Mouse (Mus musculus) hindbrain, embryonic 15.5 days (tissue): ENCODE data around the gene Olfr625-ps1. TPM values are rescaled to one million over a fixed set of nuclear protein-coding genes. Genes with fewer than 3 reads are reported as not detected.
A peak's percentile ranks its signal among the peaks of the same experiment; 100 is the strongest.
"Not testable (repeated sequence)": the region's sequence is repeated elsewhere in the genome, so short reads cannot be mapped to it uniquely, and the experiment has no call there.

ENCODE experiments used
- ATAC-seq: fragments of 200-750 bp; cut with Nextera tagmentation; 2 replicates; pipeline ENCODE4 v1.8.0; 2017; ENCODE audit warnings: low read depth, moderate number of reproducible peaks, moderate TSS enrichment; ENCODE audit not compliant: low FRiP score
- H3K27ac ChIP-seq: fragments of 300-500 bp; sonication (generic); replicated peaks from 2 replicates; pipeline ENCODE4 v1.5.1; 2015; ENCODE audit warnings: mild to moderate bottlenecking, inconsistent platforms
- H3K27me3 ChIP-seq: fragments of 300-500 bp; sonication (generic); 2 replicates; pipeline ENCODE4 v1.6.1; 2015; ENCODE audit warnings: control low read depth, inconsistent platforms
- H3K36me3 ChIP-seq: fragments of 300-500 bp; sonication (generic); 2 replicates; pipeline ENCODE4 v1.6.1; 2015; ENCODE audit warnings: control low read depth, inconsistent platforms
- H3K4me1 ChIP-seq: fragments of 300-500 bp; sonication (generic); replicated peaks from 2 replicates; pipeline ENCODE4 v1.6.1; 2015; ENCODE audit warnings: control low read depth, inconsistent platforms
- H3K4me2 ChIP-seq: fragments of 300-500 bp; sonication (generic); 2 replicates; pipeline ENCODE4 v1.6.1; 2015; ENCODE audit warnings: moderate library complexity, mild to moderate bottlenecking, inconsistent platforms
- H3K4me3 ChIP-seq: fragments of 300-500 bp; sonication (generic); 2 replicates; pipeline ENCODE4 v1.5.1; 2015; ENCODE audit warnings: mild to moderate bottlenecking, inconsistent platforms
- H3K9ac ChIP-seq: fragments of 300-500 bp; sonication (generic); 2 replicates; pipeline ENCODE4 v1.6.1; 2015; ENCODE audit warnings: inconsistent platforms
- H3K9me3 ChIP-seq: fragments of 300-500 bp; sonication (generic); 2 replicates; pipeline ENCODE4 v1.6.1; 2016; ENCODE audit warnings: control low read depth, inconsistent platforms
- WGBS: fragments of 180-500 bp; shearing (Covaris S2); methylation state at CpG from one replicate; pipeline ENCODE4 v1.1.7; 2015; 5-methylcytosine and 5-hydroxymethylcytosine counted together
- polyA plus RNA-seq: library from polyadenylated mRNA; unstranded; fragments of >200 nt; fragmentation: Nextera tagmentation; extraction: Ambion mirVana; gene quantifications from 2 replicates; pipeline ENCODE4 v1.2.1, GENCODE M21; 2015

Olfr625-ps1 gene
- not detected in 2 replicates for polyA plus RNA-seq

DNA sequence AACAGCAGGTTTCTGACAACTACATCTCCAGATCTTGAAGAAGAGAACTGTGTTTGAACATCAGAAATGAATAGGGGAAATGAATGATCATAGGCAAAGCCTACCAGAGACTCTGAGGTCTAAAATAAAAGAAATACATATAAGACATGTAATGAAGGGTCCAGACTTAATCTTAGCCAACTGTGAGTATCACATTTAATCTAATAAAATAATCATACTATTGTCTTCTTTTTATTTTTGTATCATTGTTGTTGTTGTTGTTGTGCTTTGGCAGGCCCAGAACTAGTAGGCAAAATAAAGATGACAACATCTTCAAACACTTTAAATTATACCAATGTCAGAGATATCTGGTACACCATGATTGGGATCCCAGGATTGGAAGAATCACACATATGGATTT, at the start of gene Olfr625-ps1:
Gene Olfr625-ps1 (plus strand): TSS at position 301 of the 400 bp plus-strand sequence.
- ATAC-seq: no peak
- no peak within 1 kb of the TSS for H3K4me3 ChIP-seq
- H3K9me3 ChIP-seq: no peaks in the 10 kb centered on the region
- H3K36me3 ChIP-seq: no peaks in the 10 kb centered on the region
- no peak within 1 kb of the TSS for H3K4me2 ChIP-seq
- no peaks in the 10 kb centered on the region for H3K4me1 ChIP-seq
- H3K27ac ChIP-seq: no peak within 1 kb of the TSS
- H3K9ac ChIP-seq: no peak within 1 kb of the TSS
- H3K27me3 ChIP-seq: no peaks in the 10 kb centered on the region

DNA sequence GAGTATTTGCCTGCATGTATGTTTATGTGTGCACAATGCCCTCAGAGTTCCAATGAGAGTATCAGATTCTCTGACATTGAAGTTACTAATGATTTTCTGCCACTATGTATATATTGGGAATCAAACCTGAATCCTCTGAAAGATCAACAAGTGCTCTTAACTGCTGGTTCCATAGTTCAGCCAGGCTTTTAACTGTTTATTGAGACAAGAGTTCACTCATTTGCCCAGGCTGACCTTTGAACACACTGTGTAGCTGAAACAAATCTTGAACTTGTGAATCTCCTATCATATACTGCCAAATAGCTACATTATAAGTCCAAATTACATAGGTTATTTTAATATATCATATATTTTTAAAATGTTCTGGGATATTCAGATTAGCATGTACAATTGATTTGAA, 45.7 kb upstream of the Olfr625-ps1 start:
- H3K27ac ChIP-seq: no peak overlapping the region
- H3K4me1 ChIP-seq: no peaks in the 10 kb centered on the region
- H3K4me3 ChIP-seq: no peak overlapping the region
- H3K9me3 ChIP-seq: no peaks in the 10 kb centered on the region
- H3K4me2 ChIP-seq: no peak overlapping the region
- no peaks in the 10 kb centered on the region for H3K27me3 ChIP-seq
- ATAC-seq: no peak
- no peak overlapping the region for H3K9ac ChIP-seq
- H3K36me3 ChIP-seq: no peaks in the 10 kb centered on the region

GRCm38 (mm10) chr7:103642602-103643001, 39.9 kb upstream of the Olfr625-ps1 start, which contains the start of gene Olfr622:
Gene Olfr622, minus strand, starts transcription at chr7:103642702.
- H3K4me3 ChIP-seq: no peak within 1 kb of the TSS
- no peaks in the 10 kb centered on the region for H3K4me1 ChIP-seq
- no peaks in the 10 kb centered on the region for H3K9me3 ChIP-seq
- no peak within 1 kb of the TSS for H3K9ac ChIP-seq
- 85% methylated on average over 1 of the region's 1 CpGs for WGBS
- no peak for ATAC-seq
- no peaks in the 10 kb centered on the region for H3K27me3 ChIP-seq
- no peak within 1 kb of the TSS for H3K4me2 ChIP-seq
- H3K27ac ChIP-seq: no peak within 1 kb of the TSS
- no peaks in the 10 kb centered on the region for H3K36me3 ChIP-seq

GRCm38 (mm10) chr7:103644070-103644469, 38.5 kb upstream of the Olfr625-ps1 start:
- ATAC-seq: no peak
- Histone ChIP-seq H3K4me3 (no peak overlapping the region), H3K9ac (no peak overlapping the region), H3K9me3 (no peaks in the 10 kb centered on the region), H3K27me3 (no peaks in the 10 kb centered on the region), H3K4me1 (no peaks in the 10 kb centered on the region), H3K4me2 (no peak overlapping the region), H3K36me3 (no peaks in the 10 kb centered on the region), H3K27ac (no peak overlapping the region)
- 90% methylated on average over 4 of the region's 4 CpGs for WGBS

- H3K9me3 ChIP-seq: no peaks in the 10 kb centered on the region
- no peak within 1 kb of the TSS for H3K9ac ChIP-seq
- no peaks in the 10 kb centered on the region for H3K27me3 ChIP-seq
- H3K27ac ChIP-seq: no peak within 1 kb of the TSS
- no peaks in the 10 kb centered on the region for H3K4me1 ChIP-seq
- H3K36me3 ChIP-seq: no peaks in the 10 kb centered on the region
- H3K4me3 ChIP-seq: no peak within 1 kb of the TSS
- H3K4me2 ChIP-seq: no peak within 1 kb of the TSS
- ATAC-seq: no peak
These were observed 18.9 kb upstream of the Olfr625-ps1 start, which contains the start of gene Olfr623 for GRCm38 (mm10) chr7:103663598-103663997. Gene Olfr623, minus strand, starts transcription at chr7:103663698.

DNA sequence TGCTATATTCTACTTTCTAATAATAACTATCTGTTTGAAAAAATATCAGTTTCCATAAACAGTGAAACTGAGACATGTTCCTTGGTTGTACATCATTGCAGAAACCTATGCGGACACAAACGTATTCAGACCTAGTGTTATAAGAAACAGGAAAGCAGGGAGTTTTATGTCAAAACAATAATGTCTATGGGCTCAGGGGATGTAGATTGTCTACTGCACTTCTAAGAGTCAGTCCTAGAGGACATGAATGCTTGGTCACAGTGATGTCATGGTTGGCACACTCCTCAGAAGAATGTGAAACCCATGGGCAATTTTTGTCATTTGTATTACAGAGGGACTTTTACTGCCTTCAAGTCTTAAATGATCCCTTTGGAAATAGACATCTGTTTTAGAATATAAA, 11.4 kb upstream of the Olfr625-ps1 start, which contains the start of gene Olfr624:
Gene Olfr624 (minus strand): TSS at position 101 of the 400 bp plus-strand sequence.
- 92% methylated on average over 2 of the region's 2 CpGs for WGBS

GRCm38 (mm10) chr7:103699469-103699868, 16.9 kb downstream of the Olfr625-ps1 start:
- no peaks in the 10 kb centered on the region for H3K4me1 ChIP-seq
- WGBS: 88% methylated on average over 4 of the region's 4 CpGs
- H3K27ac ChIP-seq: no peak overlapping the region
- H3K4me2 ChIP-seq: no peak overlapping the region
- H3K36me3 ChIP-seq: no peaks in the 10 kb centered on the region
- H3K9ac ChIP-seq: no peak overlapping the region
- H3K9me3 ChIP-seq: no peaks in the 10 kb centered on the region
- H3K27me3 ChIP-seq: no peaks in the 10 kb centered on the region
- H3K4me3 ChIP-seq: no peak overlapping the region
- ATAC-seq: peak; percentile 38; the same call in 1 of the 2 replicates

More for the DNA sequence above, 11.4 kb upstream of the Olfr625-ps1 start, which contains the start of gene Olfr624:
- Histone ChIP-seq H3K4me3 (no peak within 1 kb of the TSS), H3K27ac (no peak within 1 kb of the TSS), H3K4me2 (no peak within 1 kb of the TSS), H3K9me3 (no peaks in the 10 kb centered on the region), H3K27me3 (no peaks in the 10 kb centered on the region), H3K9ac (no peak within 1 kb of the TSS), H3K36me3 (no peaks in the 10 kb centered on the region), H3K4me1 (no peaks in the 10 kb centered on the region)
- ATAC-seq: no peak

DNA sequence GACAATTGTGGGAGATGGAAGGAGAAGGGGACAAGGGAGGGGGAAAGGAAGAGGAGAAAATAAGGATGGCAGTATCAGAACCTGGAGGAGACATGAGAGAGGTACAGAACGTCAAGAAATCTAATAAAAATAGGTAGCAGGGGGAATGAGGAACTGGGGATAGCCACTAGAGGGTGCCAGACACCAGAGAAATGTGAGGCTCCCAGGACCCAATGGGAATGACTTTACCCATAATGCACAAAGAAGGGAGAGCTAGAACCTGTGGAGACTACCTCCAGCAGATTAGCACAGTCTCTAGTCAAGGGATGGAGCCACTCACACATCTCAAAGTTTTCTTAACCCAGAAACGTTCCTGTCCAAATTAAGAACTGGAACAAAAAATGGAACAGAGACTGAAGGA, 29.5 kb downstream of the Olfr625-ps1 start:
- ATAC-seq: no peak
- WGBS: 38% methylated on average over 2 of the region's 2 CpGs

GRCm38 (mm10) chr7:103714371-103714770, 31.9 kb downstream of the Olfr625-ps1 start, which contains the start of gene Olfr243:
Gene Olfr243, plus strand, starts transcription at chr7:103714671.
- no peaks in the 10 kb centered on the region for H3K36me3 ChIP-seq
- no peak for ATAC-seq

More for the DNA sequence above, 29.5 kb downstream of the Olfr625-ps1 start:
- no peaks in the 10 kb centered on the region for H3K36me3 ChIP-seq
- no peak overlapping the region for H3K27ac ChIP-seq
- no peaks in the 10 kb centered on the region for H3K27me3 ChIP-seq
- H3K4me3 ChIP-seq: no peak overlapping the region
- H3K9me3 ChIP-seq: no peaks in the 10 kb centered on the region
- H3K4me1 ChIP-seq: no peaks in the 10 kb centered on the region
- no peak overlapping the region for H3K9ac ChIP-seq
- H3K4me2 ChIP-seq: no peak overlapping the region

GRCm38 (mm10) chr7:103716398-103716797, 33.9 kb downstream of the Olfr625-ps1 start:
- H3K27me3 ChIP-seq, ATAC-seq, H3K9me3 ChIP-seq, H3K4me3 ChIP-seq, H3K4me2 ChIP-seq, H3K27ac ChIP-seq, H3K36me3 ChIP-seq, H3K9ac ChIP-seq, H3K4me1 ChIP-seq: not testable (repeated sequence)
- 96% methylated on average over 1 of the region's 1 CpGs for WGBS

More at GRCm38 (mm10) chr7:103714371-103714770, 31.9 kb downstream of the Olfr625-ps1 start, which contains the start of gene Olfr243:
- Histone ChIP-seq H3K27me3 (no peaks in the 10 kb centered on the region), H3K4me3 (no peak within 1 kb of the TSS), H3K4me1 (no peaks in the 10 kb centered on the region), H3K4me2 (no peak within 1 kb of the TSS), H3K9ac (no peak within 1 kb of the TSS), H3K27ac (no peak within 1 kb of the TSS), H3K9me3 (no peaks in the 10 kb centered on the region)

DNA sequence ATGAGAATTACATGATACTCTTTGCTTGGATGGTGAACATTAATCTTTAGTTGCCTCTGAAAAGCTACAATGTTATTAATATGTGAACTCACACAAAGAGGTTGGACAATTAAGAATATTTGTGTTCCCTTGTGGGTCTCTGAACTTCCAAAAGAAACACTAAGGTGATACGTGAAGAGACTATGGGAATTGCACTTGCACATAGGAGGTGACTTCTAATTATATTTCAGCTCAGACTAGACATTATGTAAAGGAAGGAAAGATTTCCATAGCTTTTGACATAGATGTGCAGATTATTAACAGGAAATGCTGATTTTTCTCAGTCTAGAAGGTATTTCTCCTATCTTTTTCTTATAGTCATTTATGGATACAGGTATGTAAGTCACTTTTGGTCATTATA, 47.6 kb downstream of the Olfr625-ps1 start, which contains the start of gene Olfr628:
Gene Olfr628 (plus strand): TSS at position 301 of the 400 bp plus-strand sequence.
- no peak within 1 kb of the TSS for H3K4me3 ChIP-seq
- no peak within 1 kb of the TSS for H3K4me2 ChIP-seq
- no peak for ATAC-seq
- no peak within 1 kb of the TSS for H3K27ac ChIP-seq
- no peaks in the 10 kb centered on the region for H3K36me3 ChIP-seq
- no peaks in the 10 kb centered on the region for H3K9me3 ChIP-seq
- H3K9ac ChIP-seq: no peak within 1 kb of the TSS
- no peaks in the 10 kb centered on the region for H3K27me3 ChIP-seq
- no peaks in the 10 kb centered on the region for H3K4me1 ChIP-seq
- WGBS: 84% methylated on average over 1 of the region's 1 CpGs
